8 mouse cellular contexts compared by ENCODE assay signal in genomic region chr4:137896612-137897297, GRCm38 (mm10). TPM values are rescaled to one million over a fixed set of nuclear protein-coding genes. Genes with fewer than 3 reads are reported as not detected.
A peak's percentile ranks its signal among the peaks of the same experiment; 100 is the strongest.
DNase-seq lines count a peak whose midpoint lies in the region; ATAC-seq lines count a peak whose summit lies in the region.

No protein-coding gene starts in this region.

- ATAC-seq in megakaryocyte-erythroid progenitor cell, adult 5-6 weeks (replicated peaks; ENCODE audit: low FRiP score, low TSS enrichment, poor library complexity, severe bottlenecking), result no peak

- peak; percentile 74 for DNase-seq in embryo, embryonic 10 days (ENCODE audit: low spot score)
- DNase-seq in embryo, embryonic 9.5 days (ENCODE audit: extremely low spot score), result no peak
- DNase-seq in right cerebral cortex, postnatal 10 days (ENCODE audit: low spot score in 2 of 2), result peak; percentile 69 to 79
- no peak for DNase-seq in right cerebral cortex, postnatal 14 days
- peak; percentile 30 to 31 for DNase-seq in layer of hippocampus, postnatal 36 days
- peak; percentile 34 for DNase-seq in right cerebral cortex, postnatal 4 days
- no peak for DNase-seq in adrenal gland, postnatal 14 days

RNA-seq across cellular contexts. Expression of gene Ece1, which starts 34.7 kb away (rescaled TPM):
- 10 to 100 TPM; 54.4 to 57.3 TPM for total RNA-seq in layer of hippocampus, postnatal 36 days (2021)
- 2.7 and 6.2 TPM in 2 replicates for total RNA-seq in megakaryocyte-erythroid progenitor cell, adult 5-6 weeks (2014; fragmentation: Nextera tagmentation)
- 3.3 and 3.8 TPM in 2 replicates for total RNA-seq in megakaryocyte-erythroid progenitor cell, adult 5-6 weeks (2017)
- total RNA-seq in adrenal gland, postnatal 14 days (2021), result 202 and 263 TPM in 2 replicates

Comparison
In these comparisons a context has a peak if more than half of its experiments do, and no peak if none do; other contexts are left out.
1. DNase-seq: peak in embryo, embryonic 10 days (single experiment), right cerebral cortex, postnatal 10 days (2 of 2), layer of hippocampus, postnatal 36 days (2 of 2) and right cerebral cortex, postnatal 4 days (single experiment); none in embryo, embryonic 9.5 days (single experiment), right cerebral cortex, postnatal 14 days (single experiment) and adrenal gland, postnatal 14 days (single experiment).
2. RNA of gene Ece1, which starts 34.7 kb away (total RNA-seq): 202 to 263 TPM in adrenal gland, postnatal 14 days and 54.4 to 57.3 TPM in layer of hippocampus, postnatal 36 days; 2.7 to 6.2 TPM in megakaryocyte-erythroid progenitor cell, adult 5-6 weeks; every median in the first group is over 4 times any median in the second.